Mouse (Mus musculus) layer of hippocampus, adult 9-10 months (tissue): Measurements from ENCODE around the gene CT030661.1.
A peak's percentile ranks its signal among the peaks of the same experiment; 100 is the strongest.
"Not testable (repeated sequence)": the region's sequence is repeated elsewhere in the genome, so short reads cannot be mapped to it uniquely, and the experiment has no call there.

Experiments
- DNase-seq: peaks from one replicate; pipeline ENCODE4 v3.0.0; 2022; ENCODE audit warnings: low spot score

CT030661.1 gene

DNA sequence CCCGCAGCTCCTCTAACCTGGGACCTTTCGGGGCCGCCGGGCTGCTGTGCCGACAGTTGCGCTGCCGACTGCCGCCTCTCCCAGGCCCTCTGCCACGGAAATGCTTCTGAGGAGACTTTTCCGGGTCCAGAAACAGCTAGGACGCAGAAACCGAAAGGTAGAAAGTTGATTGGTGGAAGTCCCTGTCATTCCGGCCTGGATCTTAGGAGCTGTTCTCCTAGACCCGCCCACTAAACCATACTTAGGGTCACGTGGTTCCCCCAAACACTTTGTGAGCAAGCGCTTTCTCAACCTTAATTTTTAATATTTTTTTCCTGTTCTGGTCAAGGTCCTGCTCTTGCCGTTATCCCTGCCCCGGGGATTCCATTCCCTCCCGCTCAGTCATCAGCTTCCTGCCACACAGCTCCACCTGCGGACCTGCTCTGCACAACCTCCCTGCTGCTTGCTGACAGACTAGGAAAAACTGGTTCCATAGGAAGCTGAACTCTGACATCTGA lies at the start of gene CT030661.1:
CT030661.1 (minus strand) TSS at position 108 of the 497 bp plus-strand sequence.
- peak; percentile 91 for DNase-seq

DNA sequence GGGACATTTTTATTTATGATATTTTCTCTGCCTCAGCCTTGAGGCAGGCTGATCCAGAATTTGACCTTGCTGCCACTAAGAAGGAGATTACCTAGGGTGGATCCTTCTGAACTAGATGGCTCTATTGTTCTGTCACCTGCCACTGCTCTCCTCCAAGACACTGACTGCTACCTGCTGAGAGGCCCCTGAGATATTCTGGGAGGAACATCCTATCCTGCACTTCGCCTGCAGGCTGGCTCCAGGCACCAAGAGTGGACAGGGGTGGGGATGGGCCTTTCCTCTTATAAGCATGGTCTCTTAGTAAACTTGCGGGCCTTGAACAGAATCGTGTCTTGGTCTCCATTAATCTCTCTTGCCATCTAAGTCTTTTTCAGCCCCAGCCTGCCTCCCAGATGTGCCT lies 49.3 kb upstream of the CT030661.1 start:
- DNase-seq = no peak

DNA sequence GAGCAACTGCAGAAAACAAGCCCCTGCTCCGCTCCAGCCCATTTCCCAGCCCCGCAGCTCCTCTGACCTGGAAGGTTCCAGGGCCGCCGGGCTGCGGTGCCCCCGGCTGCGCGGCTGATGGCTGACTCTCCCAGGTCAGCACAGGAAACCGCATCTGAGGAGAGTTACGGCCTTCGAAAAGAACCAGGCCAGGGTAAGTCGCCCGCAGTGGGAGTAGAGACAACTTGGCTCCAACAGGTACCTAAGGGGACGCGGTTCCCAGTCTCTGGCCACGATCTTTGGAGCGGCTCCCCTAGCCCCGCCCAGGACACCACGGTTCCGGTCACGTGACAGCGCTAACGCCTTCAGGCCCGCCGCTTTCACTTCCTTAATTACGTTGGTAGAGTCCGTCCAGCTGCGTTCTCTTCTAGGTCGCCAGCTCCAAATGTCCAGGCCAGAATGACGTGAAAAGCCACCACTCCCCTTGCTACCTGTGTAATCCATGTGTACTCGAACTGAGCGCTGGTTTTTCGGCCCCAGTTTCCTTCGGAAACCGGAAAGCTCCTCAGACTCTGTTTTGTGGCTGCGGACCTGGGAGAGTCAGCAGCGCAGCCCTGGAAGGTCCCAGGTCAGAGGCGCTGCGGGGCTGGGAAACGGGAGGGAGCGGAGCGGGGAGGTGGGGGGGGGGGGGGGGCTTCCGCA lies 46.6 kb upstream of the CT030661.1 start, which contains the start of the genes Zfp944 and Zfp758:
Zfp944 (minus strand) TSS at position 300 of the 681 bp plus-strand sequence.
Zfp758 (plus strand) TSS at position 353 of the 681 bp plus-strand sequence.
- peak; percentile 35 for DNase-seq

DNA sequence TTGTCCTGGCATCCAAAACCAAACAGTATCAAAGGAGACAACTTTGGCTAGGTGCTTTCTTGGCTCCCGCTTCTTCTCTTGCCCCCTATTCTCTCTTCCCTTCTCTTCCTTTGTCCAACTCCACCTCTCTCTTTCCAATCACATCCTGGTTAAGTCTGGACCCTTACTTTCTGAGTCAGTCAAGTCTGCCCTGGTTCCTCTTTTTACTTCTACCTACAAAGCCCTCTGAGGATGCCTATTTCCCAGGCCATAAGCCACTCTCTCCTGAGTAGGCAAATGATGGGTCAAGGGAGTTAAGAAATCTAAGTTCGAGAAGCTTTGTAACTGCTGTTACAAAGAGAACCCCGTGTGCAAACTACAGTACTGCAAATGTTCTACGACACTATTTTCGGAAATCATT lies 45.9 kb upstream of the CT030661.1 start:
- DNase-seq = no peak

DNA sequence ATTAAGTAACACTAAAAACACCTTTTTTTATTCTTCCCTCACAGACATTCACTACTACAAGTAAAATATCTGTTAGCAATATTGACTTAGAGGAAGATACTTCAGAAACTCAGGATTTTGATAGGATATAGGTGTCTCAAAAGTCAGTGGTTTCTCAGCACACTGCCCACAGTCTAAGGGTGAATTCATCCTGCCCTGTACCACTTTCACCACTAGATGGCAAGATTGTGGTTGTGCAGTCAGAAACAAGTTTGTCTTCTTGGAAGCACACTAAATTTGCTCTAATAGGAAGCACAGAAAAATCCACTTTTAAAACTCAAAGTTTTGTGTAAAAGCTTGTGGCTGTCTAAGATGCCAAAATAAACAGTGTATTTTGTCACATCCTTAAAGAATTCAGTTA lies 38.2 kb upstream of the CT030661.1 start:
- peak; percentile 8 for DNase-seq

DNA sequence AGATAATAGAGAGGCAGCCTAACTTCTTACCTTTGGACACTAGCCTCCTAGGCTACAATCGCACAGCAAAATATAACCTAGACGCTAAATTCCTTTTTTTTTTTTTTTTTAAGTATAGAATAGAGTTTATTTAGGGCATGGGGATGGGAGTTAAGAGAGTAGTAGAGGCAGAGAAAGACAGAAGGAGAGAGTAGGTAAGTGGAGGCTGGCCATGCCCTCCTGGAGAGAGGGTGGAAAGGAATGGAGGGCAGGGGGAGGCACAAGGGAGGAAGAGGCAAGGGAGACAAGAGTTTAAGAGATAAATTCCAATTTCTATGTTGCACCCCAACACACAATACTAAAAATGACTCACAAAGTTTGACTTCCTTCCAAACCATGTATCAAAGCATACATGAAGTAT lies 610 bp upstream of the CT030661.1 start:
- not testable (repeated sequence) for DNase-seq

DNA sequence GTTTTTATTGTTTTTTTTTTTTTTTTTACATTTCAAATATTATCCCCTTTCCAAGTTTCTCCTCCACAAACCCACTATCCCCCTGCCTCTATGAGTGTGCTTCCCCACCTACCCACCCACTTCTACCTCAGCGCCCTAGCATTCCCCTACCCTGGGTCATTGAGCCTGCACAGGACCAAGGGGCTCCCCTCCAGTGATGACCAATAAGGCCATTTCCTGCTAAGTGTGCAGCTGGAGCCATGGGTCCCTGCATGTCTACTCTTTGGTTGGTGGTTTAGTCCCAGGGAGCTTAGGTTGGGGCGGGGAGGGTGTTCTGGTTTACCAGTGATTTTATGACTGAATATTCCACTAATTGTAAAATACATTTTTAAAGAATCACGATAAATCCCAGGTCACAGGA lies 418 bp downstream of the CT030661.1 start:
- DNase-seq = not testable (repeated sequence)
